Mouse (Mus musculus): Measurements from ENCODE around the gene Arl3. TPM values are rescaled to one million over a fixed set of nuclear protein-coding genes. Genes with fewer than 3 reads are reported as not detected.

Gene Arl3
- polyA plus RNA-seq, 1 experiment from 2014 or later, result 103 TPM

DNA sequence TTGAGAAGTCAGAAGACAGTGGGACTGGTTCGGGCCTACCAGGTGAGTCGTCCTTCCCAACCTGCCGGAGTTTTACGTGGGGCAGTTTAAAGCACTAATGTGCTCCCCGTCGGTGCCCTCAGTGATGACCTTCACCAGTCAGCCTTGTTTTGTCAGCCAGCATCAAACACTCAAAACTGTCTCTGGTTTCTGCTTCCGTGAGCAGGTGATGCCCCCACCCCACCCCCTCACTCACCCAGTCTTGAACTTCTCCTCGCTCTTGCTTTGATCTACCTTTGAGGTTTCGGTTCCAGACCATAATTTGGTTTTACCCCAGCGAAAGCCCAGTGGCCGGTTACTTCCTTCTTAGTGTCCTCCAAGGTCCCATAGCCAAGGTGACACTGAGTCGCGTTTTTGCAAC, 33.7 kb upstream of the Arl3 start:
- H3K36me3 ChIP-seq, result peaks cover 9% of the 10 kb centered on the region; the same call in 1 of the 2 replicates
- 91% methylated on average over 13 of the region's 13 CpGs for WGBS
- ATAC-seq (ENCODE audit: insufficient read depth, low FRiP score, low read depth), result no peak

DNA sequence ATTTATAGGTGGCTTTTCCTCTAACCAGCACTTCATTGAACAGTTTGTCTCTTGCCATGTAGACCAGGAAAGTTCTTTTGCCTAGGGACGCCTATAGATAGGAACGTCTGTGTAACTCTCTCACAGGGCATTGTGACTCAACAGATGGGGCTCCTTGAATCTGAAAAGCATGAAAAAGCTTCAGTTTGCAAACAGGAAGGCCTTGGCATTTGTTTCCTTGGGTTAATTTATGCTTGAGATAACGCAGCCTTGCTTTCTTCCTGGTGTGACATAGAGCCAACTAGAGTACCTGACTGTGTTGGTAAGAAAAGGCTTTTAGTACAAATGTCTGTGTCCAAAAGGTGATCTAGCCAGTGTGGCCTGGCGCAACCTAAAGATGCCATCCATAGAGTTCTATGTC, 29.4 kb upstream of the Arl3 start:
- Histone ChIP-seq H3K36me3 (peaks cover 9% of the 10 kb centered on the region; the same call in 1 of the 2 replicates), H3K9me3 (no peaks in the 10 kb centered on the region), H3K4me2 (no peak overlapping the region), H3K27ac (no peak overlapping the region), H3K9ac (no peak overlapping the region), H3K4me3 (replicated peaks) (no peak overlapping the region), H3K27me3 (replicated peaks) (no peaks in the 10 kb centered on the region), H3K4me1 (peaks cover 7% of the 10 kb centered on the region; the same call in 1 of the 2 replicates)
- 80% methylated on average over 4 of the region's 4 CpGs for WGBS
- ATAC-seq (ENCODE audit: insufficient read depth, low FRiP score, low read depth), result no peak

More for the DNA sequence above, 33.7 kb upstream of the Arl3 start:
- no peak overlapping the region for H3K27ac ChIP-seq
- H3K4me2 ChIP-seq, result no peak overlapping the region
- no peak overlapping the region for H3K4me3 ChIP-seq (replicated peaks)
- no peaks in the 10 kb centered on the region for H3K9me3 ChIP-seq
- H3K27me3 ChIP-seq (replicated peaks), result no peaks in the 10 kb centered on the region
- no peak overlapping the region for H3K9ac ChIP-seq
- peaks cover 4% of the 10 kb centered on the region; the same call in 1 of the 2 replicates for H3K4me1 ChIP-seq

DNA sequence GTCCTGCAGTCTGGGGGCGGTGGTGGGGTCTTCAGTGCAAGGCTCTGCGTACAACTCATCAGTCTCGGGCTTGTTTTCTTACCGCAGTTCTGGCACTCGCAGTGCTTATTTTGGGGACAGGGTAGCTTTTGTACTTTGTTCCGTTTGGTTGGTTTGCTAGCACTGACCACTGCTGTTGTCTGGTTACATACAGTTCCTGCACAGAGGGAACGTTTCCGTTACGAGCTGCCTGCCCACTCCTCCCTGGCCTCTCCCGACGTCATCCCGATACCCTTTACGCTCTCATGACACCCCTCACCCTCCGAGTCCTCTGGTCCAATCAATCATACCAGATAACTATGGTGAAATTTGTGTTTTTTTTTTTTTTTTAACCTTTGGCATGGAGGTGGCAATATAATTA, 28.5 kb upstream of the Arl3 start:
- WGBS, result 70% methylated on average over 14 of the region's 14 CpGs
- H3K27me3 ChIP-seq (replicated peaks), result no peaks in the 10 kb centered on the region
- 0 out of 2 replicates have a peak overlapping the region, but pooled peaks have one; percentile 2 for H3K4me3 ChIP-seq (replicated peaks)
- no peak overlapping the region for H3K27ac ChIP-seq
- H3K4me1 ChIP-seq, result peaks cover 7% of the 10 kb centered on the region; the same call in 1 of the 2 replicates
- H3K4me2 ChIP-seq, result no peak overlapping the region
- no peak for ATAC-seq (ENCODE audit: insufficient read depth, low FRiP score, low read depth)
- H3K36me3 ChIP-seq, result no peaks in the 10 kb centered on the region; the same call in 1 of the 2 replicates
- H3K9ac ChIP-seq, result no peak overlapping the region
- no peaks in the 10 kb centered on the region for H3K9me3 ChIP-seq

DNA sequence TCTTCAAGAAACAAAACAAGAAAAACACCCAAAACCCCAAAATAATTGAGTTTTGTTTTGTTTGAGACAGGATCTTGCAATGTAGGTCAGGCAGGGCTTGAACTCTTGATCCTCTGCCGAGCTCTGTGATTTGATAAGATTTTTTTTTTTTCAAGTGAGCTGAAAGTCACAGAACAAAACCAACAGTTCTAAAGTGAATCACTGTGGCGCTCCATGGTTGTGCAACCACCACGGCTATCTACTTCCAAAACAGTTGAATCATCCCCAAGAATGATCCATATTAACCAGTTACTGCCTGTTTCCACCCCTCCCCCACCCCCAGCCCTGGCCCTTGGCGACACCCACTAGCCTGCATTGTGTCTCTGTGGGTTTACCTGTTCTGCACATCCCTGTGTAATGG, 27.4 kb upstream of the Arl3 start:
- Histone ChIP-seq H3K36me3 (no peaks in the 10 kb centered on the region; the same call in 1 of the 2 replicates), H3K27ac (no peak overlapping the region), H3K9ac (no peak overlapping the region), H3K4me2 (peak overlapping the region; percentile 69), H3K27me3 (replicated peaks) (no peaks in the 10 kb centered on the region), H3K4me1 (peaks cover 7% of the 10 kb centered on the region; the same call in 1 of the 2 replicates), H3K9me3 (no peaks in the 10 kb centered on the region), H3K4me3 (replicated peaks) (peak overlapping the region; percentile 97)
- no peak for ATAC-seq (ENCODE audit: insufficient read depth, low FRiP score, low read depth)
- 64% methylated on average over 4 of the region's 4 CpGs for WGBS

DNA sequence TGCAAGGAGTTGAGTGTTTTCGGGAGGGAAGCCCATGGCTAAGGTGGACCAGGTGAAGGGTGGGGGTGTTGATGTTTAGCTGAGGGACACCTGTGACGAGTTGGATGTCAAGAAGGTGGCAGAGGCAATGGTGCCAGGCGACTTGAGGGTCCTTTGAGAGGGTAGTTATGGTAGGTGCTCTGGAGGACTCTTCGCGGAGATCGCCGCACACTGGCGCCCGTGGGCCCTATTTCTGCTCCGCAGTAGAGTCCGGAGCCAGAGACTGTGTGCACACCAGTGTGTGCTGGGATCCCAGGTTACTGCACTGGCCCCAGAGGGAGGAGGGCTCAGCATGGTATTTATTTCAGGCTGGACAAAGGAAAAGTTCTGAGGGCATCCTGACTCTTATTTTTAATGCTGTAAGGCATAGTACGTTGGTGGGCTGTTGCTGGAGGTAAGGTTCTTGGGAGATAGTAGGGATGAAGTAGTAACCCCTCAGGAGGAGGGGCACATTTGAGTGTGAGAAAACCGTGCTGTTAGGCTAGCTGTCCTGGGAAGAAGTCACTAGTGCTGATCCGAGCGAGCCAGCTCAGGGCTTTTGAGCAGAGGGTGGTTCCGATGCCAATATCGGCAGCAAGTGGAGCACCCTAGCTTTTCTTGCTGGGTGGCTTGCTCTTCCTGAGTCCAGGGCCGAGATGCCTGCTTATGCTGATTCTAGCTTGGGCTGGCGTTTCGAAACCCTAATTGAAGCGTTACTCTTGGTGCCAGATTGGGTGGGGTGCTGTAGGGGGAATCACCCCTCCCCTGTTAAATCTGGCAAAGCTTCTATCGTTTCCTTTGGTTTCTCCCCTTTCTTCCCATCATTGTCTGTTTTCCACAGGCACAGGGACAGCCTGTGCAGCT, 26.6 kb upstream of the Arl3 start:
- Histone ChIP-seq H3K9ac (peak overlapping the region; percentile 76), H3K4me2 (peak overlapping the region; percentile 69), H3K27me3 (replicated peaks) (no peaks in the 10 kb centered on the region), H3K4me3 (replicated peaks) (peak overlapping the region; percentile 97), H3K9me3 (no peaks in the 10 kb centered on the region), H3K27ac (peak overlapping the region; percentile 75), H3K4me1 (peaks cover 7% of the 10 kb centered on the region; the same call in 1 of the 2 replicates), H3K36me3 (0 out of 2 replicates have a peak, but pooled peaks cover 6% of the 10 kb centered on the region)
- 12% methylated on average over 22 of the region's 22 CpGs for WGBS
- no peak for ATAC-seq (ENCODE audit: insufficient read depth, low FRiP score, low read depth)

DNA sequence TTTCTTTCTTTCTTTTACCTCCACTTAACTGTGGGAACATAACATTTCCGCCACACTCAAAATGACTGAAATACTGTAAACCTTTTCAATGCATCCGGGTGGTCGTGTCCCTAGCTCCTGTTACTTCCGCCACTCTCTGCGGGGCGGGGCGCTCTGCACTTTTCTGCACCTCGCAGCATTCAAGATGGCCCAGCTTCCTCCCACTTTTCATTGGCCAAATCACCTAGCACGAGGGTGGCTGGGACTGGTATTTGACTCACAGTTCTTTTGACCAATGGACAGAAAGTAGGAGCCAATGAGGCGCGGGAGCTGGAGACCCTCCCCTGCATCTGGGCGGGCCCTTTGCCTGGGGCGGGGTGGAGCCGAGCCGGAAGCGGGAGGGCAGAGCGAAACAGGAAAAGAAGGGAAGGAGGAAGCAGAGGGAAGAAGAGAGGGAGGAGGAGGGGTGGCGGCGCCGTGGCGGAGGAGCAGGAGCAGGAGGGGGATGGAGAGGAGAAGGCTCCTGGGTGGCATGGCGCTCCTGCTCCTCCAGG, 25.8 kb upstream of the Arl3 start, which contains the start of gene Wbp1l:
Gene Wbp1l, plus strand, starts transcription at position 365 of the 533 bp plus-strand sequence.
- Histone ChIP-seq H3K4me2 (peak within 1 kb of the TSS; percentile 69), H3K27ac (peak within 1 kb of the TSS; percentile 75), H3K4me3 (replicated peaks) (peak within 1 kb of the TSS; percentile 97), H3K27me3 (replicated peaks) (no peaks in the 10 kb centered on the region), H3K9ac (peak within 1 kb of the TSS; percentile 76), H3K4me1 (peaks cover 7% of the 10 kb centered on the region; the same call in 1 of the 2 replicates), H3K36me3 (peaks cover 8% of the 10 kb centered on the region), H3K9me3 (no peaks in the 10 kb centered on the region)
- under 1% methylated on average over 22 of the region's 22 CpGs for WGBS
- peak; percentile 99 for ATAC-seq (ENCODE audit: insufficient read depth, low FRiP score, low read depth)

GRCm38 (mm10) chr19:46598187-46598586, 25.2 kb upstream of the Arl3 start:
- H3K4me2 ChIP-seq, result peak overlapping the region; percentile 40; the same call in 1 of the 2 replicates
- no peaks in the 10 kb centered on the region for H3K9me3 ChIP-seq
- H3K9ac ChIP-seq, result no peak overlapping the region
- ATAC-seq (ENCODE audit: insufficient read depth, low FRiP score, low read depth), result no peak
- WGBS, result 80% methylated on average over 4 of the region's 4 CpGs
- H3K4me3 ChIP-seq (replicated peaks), result no peak overlapping the region
- H3K27ac ChIP-seq, result no peak overlapping the region; the same call in 1 of the 2 replicates
- H3K36me3 ChIP-seq, result peaks cover 8% of the 10 kb centered on the region
- H3K4me1 ChIP-seq, result peaks cover 7% of the 10 kb centered on the region; the same call in 1 of the 2 replicates
- no peaks in the 10 kb centered on the region for H3K27me3 ChIP-seq (replicated peaks)

DNA sequence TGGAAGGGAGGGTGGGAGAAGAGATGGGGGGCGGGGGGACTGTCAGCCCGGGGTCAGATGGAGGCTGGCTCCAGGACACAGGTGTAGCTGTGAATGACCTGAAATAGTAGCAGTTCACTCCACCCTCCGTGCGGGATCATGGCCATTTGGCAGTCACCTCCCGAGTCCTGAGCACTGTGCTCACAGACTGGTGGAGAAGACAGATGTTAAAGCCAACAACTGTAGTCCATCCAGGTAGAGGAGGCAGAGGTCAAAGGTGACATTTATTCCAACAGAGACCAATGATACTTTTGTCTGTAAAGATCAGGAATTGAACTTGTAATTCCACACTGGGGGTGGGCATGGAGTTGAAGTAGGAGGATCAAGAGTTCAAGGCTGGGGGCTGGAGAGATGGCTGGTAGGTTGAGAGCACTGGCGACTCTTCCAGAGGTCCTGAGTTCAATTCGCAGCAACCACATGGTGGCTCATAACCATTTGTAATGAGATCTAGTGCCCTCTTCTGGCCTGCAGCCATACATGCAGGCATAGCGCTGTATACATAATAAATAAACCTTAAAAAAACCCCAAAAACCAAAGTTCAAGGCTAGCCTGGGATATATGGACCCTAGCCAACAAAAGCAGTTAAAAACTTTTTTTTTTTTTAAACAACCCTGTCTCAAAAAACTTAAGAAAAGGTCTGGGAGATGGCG, 19.9 kb upstream of the Arl3 start:
- 87% methylated on average over 9 of the region's 9 CpGs for WGBS
- ATAC-seq (ENCODE audit: insufficient read depth, low FRiP score, low read depth), result no peak
- Histone ChIP-seq H3K9ac (no peak overlapping the region), H3K27ac (no peak overlapping the region), H3K4me1 (no peaks in the 10 kb centered on the region), H3K4me3 (replicated peaks) (no peak overlapping the region), H3K9me3 (no peaks in the 10 kb centered on the region), H3K36me3 (peaks cover 14% of the 10 kb centered on the region), H3K4me2 (no peak overlapping the region), H3K27me3 (replicated peaks) (no peaks in the 10 kb centered on the region)

DNA sequence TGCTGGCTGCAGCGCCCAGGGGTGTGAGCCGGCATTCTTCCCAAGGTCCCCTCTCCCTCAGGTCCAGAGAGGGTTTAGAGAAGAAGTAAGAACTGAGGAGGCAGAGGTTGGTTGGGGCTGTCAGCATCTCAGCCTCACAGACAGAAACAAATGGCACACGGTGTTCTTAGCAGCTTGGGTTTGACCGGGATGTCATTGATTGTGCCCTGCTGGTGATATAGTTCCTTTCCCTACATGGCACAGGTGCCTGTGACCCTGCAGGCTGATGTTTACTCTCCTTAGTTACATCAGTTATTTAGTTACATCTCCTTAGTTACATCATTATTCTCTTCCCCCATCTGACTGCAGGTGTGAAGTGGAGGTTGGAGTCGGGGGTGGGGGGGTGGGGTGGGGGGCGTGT, 18.6 kb upstream of the Arl3 start:
- Histone ChIP-seq H3K4me2 (no peak overlapping the region), H3K36me3 (peaks cover 14% of the 10 kb centered on the region), H3K27me3 (replicated peaks) (no peaks in the 10 kb centered on the region), H3K4me1 (no peaks in the 10 kb centered on the region), H3K9me3 (no peaks in the 10 kb centered on the region), H3K27ac (no peak overlapping the region), H3K4me3 (replicated peaks) (no peak overlapping the region), H3K9ac (no peak overlapping the region)
- ATAC-seq (ENCODE audit: insufficient read depth, low FRiP score, low read depth), result no peak
- WGBS, result 81% methylated on average over 6 of the region's 6 CpGs

GRCm38 (mm10) chr19:46587823-46588508, 15.0 kb upstream of the Arl3 start:
- Histone ChIP-seq H3K4me2 (no peak overlapping the region), H3K9me3 (no peaks in the 10 kb centered on the region), H3K36me3 (peaks cover 6% of the 10 kb centered on the region), H3K4me1 (no peaks in the 10 kb centered on the region), H3K4me3 (replicated peaks) (no peak overlapping the region), H3K27ac (no peak overlapping the region), H3K9ac (no peak overlapping the region), H3K27me3 (replicated peaks) (no peaks in the 10 kb centered on the region)
- peak; percentile 59; the same call in 1 of the 2 replicates for ATAC-seq (ENCODE audit: insufficient read depth, low FRiP score, low read depth)
- WGBS, result 56% methylated on average over 13 of the region's 13 CpGs

DNA sequence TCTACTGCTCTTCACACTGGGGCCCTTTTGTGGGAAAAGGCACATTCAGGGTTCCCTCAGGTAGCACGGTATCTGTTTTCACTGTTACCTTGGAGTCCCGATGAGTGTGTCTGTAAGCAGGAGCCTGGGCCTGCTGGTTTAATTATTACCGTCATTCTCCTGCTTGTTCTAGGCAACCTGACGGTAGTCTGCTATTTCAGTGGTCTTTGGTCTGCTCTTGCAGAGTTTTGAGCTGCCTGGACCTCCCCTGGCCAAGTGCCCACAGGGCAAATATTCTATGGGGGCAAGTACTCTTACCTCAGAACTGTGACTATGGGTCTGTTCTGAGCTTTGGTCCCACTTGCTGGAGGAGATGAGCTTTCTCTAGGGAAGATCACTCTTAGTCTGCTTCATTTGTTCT, 2.2 kb upstream of the Arl3 start:
- ATAC-seq (ENCODE audit: insufficient read depth, low FRiP score, low read depth), result no peak
- Histone ChIP-seq H3K27ac (0 out of 2 replicates have a peak overlapping the region, but pooled peaks have one; percentile 40), H3K9ac (no peak overlapping the region), H3K4me3 (replicated peaks) (no peak overlapping the region), H3K4me1 (peaks cover 21% of the 10 kb centered on the region; the same call in 1 of the 2 replicates), H3K36me3 (no peaks in the 10 kb centered on the region), H3K27me3 (replicated peaks) (no peaks in the 10 kb centered on the region), H3K4me2 (0 out of 2 replicates have a peak overlapping the region, but pooled peaks have one; percentile 22), H3K9me3 (no peaks in the 10 kb centered on the region)
- 63% methylated on average over 4 of the region's 4 CpGs for WGBS
